Mouse (Mus musculus) testis, adult 2 months (tissue): Measurements from ENCODE around the gene Gpm6b.

ENCODE experiments used
- CTCF ChIP-seq: fragments of 200-500 bp; IDR thresholded peaks from 2 replicates; pipeline ENCODE4 v1.5.1; 2012; ENCODE audit warnings: low read depth, mild to moderate bottlenecking, inconsistent platforms, low read length, moderate library complexity; ENCODE audit not compliant: control insufficient read depth, insufficient read depth, insufficient replicate concordance
- POLR2A ChIP-seq: fragments of 200-500 bp; IDR thresholded peaks from 2 replicates; pipeline ENCODE4 v1.6.1; 2012; ENCODE audit warnings: low read depth, mild to moderate bottlenecking, inconsistent platforms, low read length, moderate library complexity; ENCODE audit not compliant: control insufficient read depth

DNA sequence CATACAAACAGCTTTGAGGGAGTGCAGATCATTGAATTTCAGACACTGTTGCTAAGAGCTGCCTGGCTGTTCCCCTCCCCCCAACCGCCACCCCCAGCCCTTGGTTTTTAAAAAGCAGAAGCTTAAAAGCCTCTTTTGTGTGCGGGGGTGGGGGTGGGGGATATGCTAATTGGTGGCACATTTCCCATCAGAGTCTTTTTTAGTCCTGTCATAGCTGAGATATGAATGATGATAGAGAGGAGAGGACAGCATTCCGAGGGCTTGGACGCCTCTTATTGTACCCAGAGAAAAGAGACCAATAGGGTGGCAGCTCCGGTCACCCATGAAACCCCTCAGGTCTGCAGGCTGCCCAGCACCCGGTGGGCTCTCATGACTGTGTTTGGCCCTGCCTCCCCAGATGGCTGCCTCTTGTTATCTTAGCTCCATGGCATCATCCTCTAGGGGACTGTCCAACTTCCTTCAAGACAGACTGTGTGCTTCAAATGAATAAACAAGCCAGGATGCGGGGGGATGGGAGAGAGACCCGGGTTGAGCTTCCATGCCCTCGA, 90.3 kb downstream of the Gpm6b start:
- TF ChIP-seq POLR2A (no peak), CTCF (no peak)
